ENCODE assay signal across 10 mouse cellular contexts in genomic region chr5:150295096-150295495, GRCm38 (mm10).
DNase-seq lines count a peak whose midpoint lies in the region; ATAC-seq and TF ChIP-seq lines count a peak whose summit lies in the region.
"Had no signal": no experiment of that assay in that cellular context is flagged by ENCODE, and none has a peak within 500 bp of the region (broad histone marks: within the 10 kb centered on the region; RNA-seq: fewer than 3 reads in every experiment).

No protein-coding gene starts in this region.

- H3K4me1 ChIP-seq in heart, embryonic 15.5 days (replicated peaks): peaks cover 42% of the 10 kb centered on the region
- H3K4me1 ChIP-seq in limb, embryonic 15.5 days: peaks cover 8% of the 10 kb centered on the region
- H3K4me1 ChIP-seq in liver, postnatal 0 days (ENCODE audit: insufficient read depth): no peaks in the 10 kb centered on the region; the same call in 1 of the 2 replicates
- H3K4me1 ChIP-seq: forebrain, embryonic 13.5 days had no signal

- H3K9me3 ChIP-seq in heart, embryonic 15.5 days (replicated peaks): no peaks in the 10 kb centered on the region
- H3K9me3 ChIP-seq in limb, embryonic 15.5 days: no peaks in the 10 kb centered on the region
- H3K9me3 ChIP-seq in liver, postnatal 0 days (ENCODE audit: low read length): no peaks in the 10 kb centered on the region
- H3K9me3 ChIP-seq: forebrain, embryonic 13.5 days had no signal

- H3K9ac ChIP-seq in heart, embryonic 15.5 days: peak overlapping the region; percentile 42
- no peak overlapping the region for H3K9ac ChIP-seq in limb, embryonic 15.5 days
- no peak overlapping the region for H3K9ac ChIP-seq in liver, postnatal 0 days (replicated peaks)
- H3K9ac ChIP-seq: forebrain, embryonic 13.5 days had no signal

- no peak for TF ChIP-seq EP300 in liver, postnatal 0 days (IDR thresholded peaks at IDR 0.05; ENCODE audit: low read depth)

- H3K4me2 ChIP-seq in heart, embryonic 15.5 days: peak overlapping the region; percentile 56
- 0 out of 2 replicates have a peak overlapping the region, but pooled peaks have one; percentile 10 for H3K4me2 ChIP-seq in limb, embryonic 15.5 days
- H3K4me2 ChIP-seq in liver, postnatal 0 days (ENCODE audit: low read depth, low read length): no peak overlapping the region
- H3K4me2 ChIP-seq: forebrain, embryonic 13.5 days had no signal

- WGBS in heart, embryonic 15.5 days: 29% methylated on average over 11 of the region's 11 CpGs
- whole genome bisulfite sequencing in limb, embryonic 15.5 days: 44% methylated on average over 11 of the region's 11 CpGs
- 75% methylated on average over 11 of the region's 11 CpGs for WGBS in liver, postnatal 0 days (ENCODE audit: insufficient replicate concordance)

- intact Hi-C loops in left cerebral cortex, adult 2 months (cut with DNase I): no loop called here

- no peaks in the 10 kb centered on the region for H3K27me3 ChIP-seq in heart, embryonic 15.5 days
- no peaks in the 10 kb centered on the region for H3K27me3 ChIP-seq in limb, embryonic 15.5 days
- H3K27me3 ChIP-seq in liver, postnatal 0 days (ENCODE audit: insufficient read depth, low read length): no peaks in the 10 kb centered on the region
- H3K27me3 ChIP-seq: forebrain, embryonic 13.5 days had no signal

- peak overlapping the region; percentile 1 for H3K27ac ChIP-seq in left cerebral cortex, adult 2 months
- H3K27ac ChIP-seq in heart, embryonic 15.5 days: peak overlapping the region; percentile 95
- H3K27ac ChIP-seq in limb, embryonic 15.5 days: peak overlapping the region; percentile 55
- H3K27ac ChIP-seq in liver, postnatal 0 days (ENCODE audit: low read depth): no peak overlapping the region
- H3K27ac ChIP-seq: forebrain, embryonic 13.5 days had no signal

- H3K36me3 ChIP-seq in heart, embryonic 15.5 days: no peaks in the 10 kb centered on the region
- H3K36me3 ChIP-seq in limb, embryonic 15.5 days: no peaks in the 10 kb centered on the region
- no peaks in the 10 kb centered on the region for H3K36me3 ChIP-seq in liver, postnatal 0 days (replicated peaks; ENCODE audit: insufficient read depth, low read length)
- H3K36me3 ChIP-seq: G1E had no signal

- no peak for TF ChIP-seq CTCF in left cerebral cortex, adult 2 months (IDR thresholded peaks at IDR 0.05)
- no peak for TF ChIP-seq CTCF in liver, postnatal 0 days (IDR thresholded peaks at IDR 0.05; ENCODE audit: low read depth)

- no peak overlapping the region for H3K4me3 ChIP-seq in left cerebral cortex, adult 2 months
- peak overlapping the region; percentile 42 for H3K4me3 ChIP-seq in heart, embryonic 15.5 days
- no peak overlapping the region for H3K4me3 ChIP-seq in limb, embryonic 15.5 days
- H3K4me3 ChIP-seq in liver, postnatal 0 days (ENCODE audit: low read depth, low read length): no peak overlapping the region
- H3K4me3 ChIP-seq: forebrain, embryonic 13.5 days had no signal

- peak; percentile 90 for ATAC-seq in heart, embryonic 15.5 days (replicated peaks; ENCODE audit: insufficient number of reproducible peaks, insufficient read depth, low FRiP score, low read depth)
- ATAC-seq in limb, embryonic 15.5 days (ENCODE audit: insufficient number of reproducible peaks, low FRiP score, low TSS enrichment, low read depth): no peak
- no peak for ATAC-seq in liver, postnatal 0 days
- ATAC-seq: forebrain, embryonic 13.5 days had no signal

- DNase-seq in left cerebral cortex, adult 2 months (ENCODE audit: extremely low spot score in 1 of 2, low spot score in 2 of 2): no peak
- DNase-seq in left cerebral cortex, adult 9 months (ENCODE audit: low spot score in 2 of 2): no peak
- peak; percentile 26 for DNase-seq in gastrocnemius, postnatal 10 days
- no peak for DNase-seq in ovary, postnatal 14 days (ENCODE audit: low spot score)
- DNase-seq in liver, postnatal 0 days: no peak
- DNase-seq in ovary, postnatal 10 days (ENCODE audit: low spot score): no peak
